Mouse (Mus musculus): ENCODE measurements at regions not wholly inside any gene's neighbourhood (a gene's known extent, or its start where the extent isn't known, plus 50 kb on each side); places are given as distances from the start of the nearest gene placed in this dataset.

- DNase-seq (ENCODE audit: low spot score in 2 of 2), result no peak
These were observed 264.7 kb upstream of the Spred2 start for GRCm38 (mm10) chr11:19659511-19659910.

DNA sequence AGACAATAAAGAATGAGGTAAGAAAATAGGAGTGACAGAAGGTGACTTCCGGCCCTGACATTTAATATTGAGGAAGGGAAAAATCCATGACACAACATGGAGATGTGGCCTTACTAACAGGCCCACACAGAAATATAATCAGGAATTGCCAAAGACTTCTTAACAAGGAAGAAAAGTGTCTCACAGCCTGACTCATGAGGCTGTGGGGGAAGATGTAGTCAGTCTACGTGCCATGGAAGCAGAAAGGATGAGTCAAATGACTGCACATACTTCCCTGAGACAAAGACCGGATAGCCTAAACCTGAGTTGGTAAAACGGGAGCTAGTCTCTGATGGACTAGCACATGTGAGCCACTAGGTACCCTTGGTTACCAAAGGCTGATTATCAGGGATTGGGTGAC is 257.4 kb upstream of the Spred2 start:
- DNase-seq (ENCODE audit: low spot score in 2 of 2), result no peak

DNA sequence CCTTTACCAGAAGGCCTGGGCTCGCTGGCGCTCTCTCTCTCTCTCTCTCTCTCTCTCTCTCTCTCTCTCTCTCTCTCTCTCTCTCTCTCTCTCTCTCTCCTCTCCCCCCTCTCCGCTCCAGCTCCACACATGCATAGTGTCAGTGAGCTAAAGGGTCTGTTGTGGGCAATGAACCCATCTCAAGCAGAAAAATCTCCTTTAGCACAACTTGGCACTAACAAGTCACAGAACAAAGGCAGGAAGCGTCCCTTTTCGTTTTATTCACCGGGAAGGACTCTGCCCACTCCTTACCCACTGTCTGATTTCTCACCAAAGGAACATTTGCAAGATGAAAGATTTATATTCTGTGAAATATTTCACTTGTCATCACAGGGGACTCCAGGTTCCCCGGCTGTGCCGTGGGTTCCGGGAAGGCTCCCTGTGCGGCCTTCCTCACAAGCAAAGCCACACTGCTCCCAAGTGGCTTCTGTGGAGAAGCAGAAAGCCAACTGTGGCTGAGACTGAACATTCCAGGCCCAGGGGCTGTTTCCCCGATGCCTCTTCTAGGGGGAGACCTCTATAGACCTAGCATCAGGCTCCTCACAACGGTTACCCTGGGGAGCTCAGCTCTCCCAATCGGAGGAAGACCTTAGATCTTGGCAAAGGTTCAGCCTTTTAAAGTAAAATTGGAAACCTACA is 253.2 kb upstream of the Spred2 start:
- DNase-seq (ENCODE audit: low spot score in 2 of 2), result no peak

DNA sequence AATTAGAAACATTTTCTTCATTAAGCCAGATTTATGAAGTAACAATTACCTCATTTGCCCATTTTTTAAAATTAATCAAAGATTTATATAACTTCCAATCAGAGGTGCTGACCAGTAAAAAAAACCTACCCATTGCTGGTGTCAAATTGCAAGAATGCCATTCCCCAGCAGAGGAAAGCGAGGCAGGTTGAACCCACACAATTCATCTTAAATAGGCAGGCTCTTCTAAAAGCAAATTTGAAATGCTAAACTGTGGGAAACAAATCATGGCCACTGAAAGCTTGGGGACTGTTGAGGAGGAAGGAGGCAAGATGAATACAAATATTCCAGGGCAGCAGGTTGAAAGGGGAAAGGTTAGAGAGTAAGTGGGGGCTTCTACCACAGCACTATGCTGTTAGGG is 251.2 kb upstream of the Spred2 start:
- DNase-seq (ENCODE audit: low spot score in 2 of 2), result no peak

DNA sequence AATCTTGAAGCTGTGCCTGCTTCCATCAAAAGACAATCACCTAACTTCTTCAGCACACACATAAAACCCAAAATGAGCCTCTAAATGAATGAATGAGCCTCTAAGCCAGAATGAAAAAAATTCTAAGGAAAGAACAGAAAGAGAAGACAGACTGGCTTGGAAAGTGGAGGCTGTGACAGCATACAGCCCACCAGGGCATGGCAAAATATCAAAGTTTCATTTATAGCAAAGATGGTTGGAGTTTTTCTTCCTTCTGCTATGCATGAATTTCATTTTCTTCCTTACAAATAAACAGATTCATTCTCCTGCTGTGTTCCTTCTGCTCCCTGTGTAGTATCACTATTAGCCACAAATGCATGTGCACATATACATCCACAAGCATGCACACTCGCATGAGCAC is 247.7 kb upstream of the Spred2 start:
- no peak for DNase-seq (ENCODE audit: low spot score in 2 of 2)

DNA sequence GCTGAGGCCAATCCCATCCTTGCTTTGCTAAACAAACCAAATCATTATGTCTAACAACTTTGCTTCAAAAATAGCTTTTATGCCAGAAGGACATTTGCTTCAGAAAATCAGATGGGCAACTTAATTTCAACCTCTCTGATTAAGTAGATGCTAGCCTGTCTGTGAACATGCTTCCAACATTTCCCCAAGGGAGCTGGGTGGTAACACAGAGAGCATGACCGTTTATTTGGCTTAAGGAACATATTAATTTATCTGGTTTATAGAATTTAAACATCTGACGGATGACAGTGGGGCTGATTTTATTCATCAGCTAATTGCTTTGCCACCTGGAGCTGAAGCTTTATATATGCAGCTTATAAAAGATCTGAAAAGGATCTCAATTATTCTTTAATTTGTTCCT is 245.1 kb upstream of the Spred2 start:
- DNase-seq (ENCODE audit: low spot score in 2 of 2), result no peak

DNA sequence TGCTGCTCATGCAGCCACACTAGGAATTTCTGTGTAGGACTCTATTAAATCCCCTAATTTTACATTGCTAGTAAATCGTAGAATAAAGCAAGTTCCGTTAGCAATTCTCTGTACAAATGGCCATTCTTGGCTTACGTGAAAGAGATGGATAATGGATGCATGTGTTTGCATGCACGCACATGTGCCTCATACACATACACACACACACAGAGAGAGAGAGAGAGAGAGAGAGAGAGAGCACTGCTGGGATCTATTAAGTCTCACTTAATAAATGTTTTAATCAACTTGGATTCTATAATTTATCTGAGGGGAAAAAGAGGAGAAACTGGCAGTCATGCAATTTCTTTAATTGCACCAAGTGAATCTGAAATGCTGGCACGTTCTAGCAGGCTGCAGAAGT is 244.5 kb upstream of the Spred2 start:
- DNase-seq (ENCODE audit: low spot score in 2 of 2), result no peak

GRCm38 (mm10) chr11:19701198-19701597 is 223.0 kb upstream of the Spred2 start:
- no peak for DNase-seq (ENCODE audit: low spot score in 2 of 2)

DNA sequence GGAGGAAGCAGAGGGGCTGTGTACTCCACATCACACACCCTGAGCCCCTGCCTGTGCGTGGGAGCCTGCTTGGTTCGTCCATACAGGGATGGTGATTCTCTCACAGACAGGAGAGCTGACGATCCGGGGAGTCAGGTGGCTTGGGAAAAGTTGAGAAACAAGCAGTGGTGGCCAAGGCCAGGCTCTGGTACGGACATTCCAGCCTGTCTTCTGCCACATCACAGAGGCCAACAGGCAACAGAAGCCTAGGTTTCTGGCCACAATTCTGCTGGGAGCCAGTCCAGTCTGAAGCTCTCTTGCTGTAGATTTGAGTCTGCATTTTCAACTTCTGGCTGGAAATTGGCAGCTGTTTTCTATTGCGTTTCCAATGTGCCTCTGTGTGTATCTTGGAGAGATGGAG is 215.4 kb upstream of the Spred2 start:
- DNase-seq (ENCODE audit: low spot score in 2 of 2), result no peak

- DNase-seq (ENCODE audit: low spot score in 2 of 2), result no peak
These were observed 214.8 kb upstream of the Spred2 start for GRCm38 (mm10) chr11:19709337-19709736.

DNA sequence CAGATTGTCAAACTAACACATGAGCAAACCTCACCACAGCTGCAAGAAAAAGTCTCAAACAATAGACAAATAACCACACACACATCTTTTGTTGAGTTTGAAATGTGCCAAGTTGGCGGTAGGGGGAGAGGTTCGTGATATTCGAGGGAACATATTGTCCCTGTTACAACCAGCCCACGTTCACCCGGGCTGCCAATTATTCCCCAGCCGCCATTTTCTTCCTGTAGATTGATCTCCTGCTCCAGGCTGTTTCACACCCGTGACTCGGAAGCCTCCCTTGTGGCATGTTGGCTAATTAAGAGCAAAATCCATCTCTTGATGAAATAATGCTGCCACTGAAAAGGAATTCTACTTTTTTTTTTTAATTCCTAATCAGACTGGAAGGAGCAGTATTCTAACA is 211.1 kb upstream of the Spred2 start:
- no peak for DNase-seq (ENCODE audit: low spot score in 2 of 2)

GRCm38 (mm10) chr11:19713597-19713996 is 210.6 kb upstream of the Spred2 start:
- DNase-seq (ENCODE audit: low spot score in 2 of 2), result no peak

GRCm38 (mm10) chr11:19714211-19714610 is 210.0 kb upstream of the Spred2 start:
- DNase-seq (ENCODE audit: low spot score in 2 of 2), result no peak

- DNase-seq (ENCODE audit: low spot score in 2 of 2), result no peak
These were observed 209.1 kb upstream of the Spred2 start for GRCm38 (mm10) chr11:19714888-19715595.

DNA sequence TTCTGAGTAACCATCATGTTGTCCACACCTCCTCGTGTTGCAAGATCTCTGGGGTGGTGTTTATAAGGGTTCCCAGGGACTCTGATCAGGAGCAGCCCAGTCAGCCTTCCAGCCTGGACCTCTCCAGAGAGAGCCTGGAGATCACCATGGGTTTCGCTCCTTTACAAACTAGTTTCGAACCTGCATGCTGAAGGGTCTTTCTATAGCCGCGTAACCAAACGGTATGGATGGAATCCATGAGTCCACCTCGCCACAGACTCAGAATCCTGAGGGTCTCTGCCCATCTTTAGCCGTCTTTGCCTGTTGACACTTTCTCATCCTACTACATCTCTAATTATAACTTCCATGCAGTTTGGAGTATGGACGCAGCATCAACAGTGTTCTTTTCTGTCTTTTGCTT is 206.0 kb upstream of the Spred2 start:
- no peak for DNase-seq (ENCODE audit: low spot score in 2 of 2)

DNA sequence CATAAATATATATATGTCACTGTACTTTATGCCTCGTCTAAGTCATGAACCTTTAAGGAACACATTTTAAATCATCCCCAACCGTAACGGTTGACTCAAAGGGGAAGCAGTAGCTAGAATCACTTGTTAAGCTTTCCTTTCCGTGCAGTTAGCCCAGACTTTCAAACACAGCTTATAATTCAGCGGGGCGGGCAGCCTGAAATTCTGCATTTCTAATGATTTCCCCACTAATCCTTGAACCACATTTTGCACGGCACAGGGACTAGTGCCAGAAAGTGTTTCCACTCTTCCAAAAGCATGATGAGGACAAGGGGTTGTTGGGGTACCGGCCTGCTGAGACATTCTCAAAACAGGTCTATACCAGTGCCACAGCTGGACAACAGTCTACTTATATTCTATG is 195.1 kb upstream of the Spred2 start:
- DNase-seq (ENCODE audit: low spot score in 2 of 2), result no peak

DNA sequence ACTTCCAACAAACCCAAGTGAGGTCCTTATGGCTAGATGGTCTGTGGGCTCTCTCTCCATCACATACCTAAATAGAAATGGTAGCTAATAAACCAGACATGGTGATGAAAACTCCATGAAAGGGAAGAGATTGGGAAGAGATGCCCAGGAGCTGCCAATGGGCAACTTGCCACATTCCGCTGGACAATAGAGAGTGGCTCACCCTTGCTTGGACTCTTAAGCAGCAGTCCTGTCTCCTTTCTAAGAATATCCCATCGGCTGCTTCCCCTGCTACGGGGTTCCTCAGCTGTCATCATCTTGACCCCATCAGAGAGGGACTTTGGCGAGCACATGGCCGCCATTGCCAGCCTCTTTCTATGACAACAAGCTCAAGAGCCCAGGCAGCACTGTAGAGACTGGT is 193.4 kb upstream of the Spred2 start:
- no peak for DNase-seq (ENCODE audit: low spot score in 2 of 2)

DNA sequence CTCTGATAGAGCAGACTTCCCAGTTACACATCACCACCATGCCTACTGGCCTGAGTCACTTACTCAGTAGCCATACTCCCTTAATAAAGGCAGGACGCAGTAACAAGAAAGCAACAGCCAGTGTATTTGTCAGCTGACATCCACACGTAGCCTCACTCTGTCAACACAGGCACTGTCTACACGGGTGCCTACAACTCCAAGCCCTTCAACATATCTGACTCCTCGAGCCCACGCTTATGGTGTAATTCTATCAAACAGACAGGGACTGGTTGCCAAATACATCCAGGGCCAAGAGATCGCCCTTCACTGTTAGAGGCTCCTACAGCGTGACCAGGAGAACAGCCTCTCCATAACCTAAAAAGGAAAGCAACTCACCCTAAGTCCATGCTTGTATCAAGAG is 188.1 kb upstream of the Spred2 start:
- no peak for DNase-seq (ENCODE audit: low spot score in 2 of 2)

- DNase-seq (ENCODE audit: low spot score in 2 of 2), result no peak
These were observed 187.2 kb upstream of the Spred2 start for GRCm38 (mm10) chr11:19736926-19737325.

- DNase-seq (ENCODE audit: low spot score in 2 of 2), result no peak
These were observed 186.8 kb upstream of the Spred2 start for GRCm38 (mm10) chr11:19737331-19737730.

DNA sequence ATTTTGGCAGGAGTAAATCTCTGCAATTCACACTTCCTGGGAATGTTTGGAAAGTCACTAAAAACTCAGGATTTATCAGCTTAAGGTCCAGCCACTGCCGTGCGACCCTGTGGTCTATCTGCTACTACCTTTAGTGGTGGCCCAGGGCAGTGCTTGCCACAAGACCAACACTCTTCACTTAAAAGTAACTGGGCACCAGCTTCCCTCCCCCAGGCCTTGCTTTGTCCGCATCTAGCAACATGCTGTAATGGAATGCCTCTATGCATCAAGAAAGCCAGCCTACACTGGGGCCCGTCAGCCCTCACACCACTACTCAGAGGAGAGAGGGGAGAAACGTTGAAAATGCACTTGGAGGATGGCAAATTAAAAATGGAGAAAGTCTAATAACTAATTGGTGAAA is 186.4 kb upstream of the Spred2 start:
- DNase-seq (ENCODE audit: low spot score in 2 of 2), result no peak

GRCm38 (mm10) chr11:19739527-19740151 is 184.5 kb upstream of the Spred2 start:
- DNase-seq (ENCODE audit: low spot score in 2 of 2), result no peak

DNA sequence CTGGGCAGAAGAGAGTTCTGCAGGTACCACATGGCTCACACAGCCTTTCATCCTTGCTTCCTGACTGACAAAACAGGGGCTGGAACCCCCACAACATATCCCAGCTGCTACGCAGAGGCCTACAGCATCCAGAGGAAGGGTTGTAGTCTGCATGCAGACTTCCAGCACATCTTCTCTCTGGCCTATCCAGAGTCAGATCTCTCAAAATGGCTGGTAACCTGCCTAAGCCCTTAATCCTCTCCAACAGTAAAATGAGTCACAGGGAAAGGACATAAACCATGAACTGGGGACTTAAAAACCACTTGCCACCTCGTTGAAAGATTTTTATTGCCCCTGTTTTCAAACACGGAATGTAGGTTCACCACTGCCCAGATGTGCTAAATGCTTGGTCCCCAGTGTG is 183.6 kb upstream of the Spred2 start:
- DNase-seq (ENCODE audit: low spot score in 2 of 2), result no peak
